Mouse (Mus musculus): Measurements from ENCODE around the gene Dedd.

DNA sequence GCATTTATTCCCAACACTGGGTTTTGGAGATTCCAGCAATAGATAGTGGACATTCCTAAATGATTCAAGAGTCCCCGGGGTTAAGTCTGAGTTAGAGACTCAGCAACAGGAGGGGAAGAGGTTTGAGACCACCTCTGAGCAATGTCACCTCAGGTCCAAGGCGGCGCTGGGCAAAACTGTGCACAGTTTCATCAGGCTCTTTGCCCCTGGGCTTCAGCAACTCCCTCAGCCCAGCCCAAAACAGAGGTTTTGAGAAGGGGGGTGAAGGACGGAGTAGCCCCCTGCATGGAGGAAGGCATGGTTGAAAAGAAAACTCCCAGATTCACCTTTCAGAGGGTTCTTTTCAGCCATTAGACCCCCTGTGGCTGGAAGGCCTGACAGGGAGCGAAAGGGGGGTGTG, 49.2 kb upstream of the Dedd start:
- no peak for TF ChIP-seq CTCF (IDR thresholded peaks at IDR 0.05; ENCODE audit: insufficient read depth, low read depth, low read length)
- TF ChIP-seq POLR2A (IDR thresholded peaks at IDR 0.05; ENCODE audit: insufficient read depth, low read depth, low read length), result no peak

Data from olfactory bulb, adult 2 months (tissue).